Mouse (Mus musculus) G1E (cell line): ENCODE results near the gene Dok7. TPM values are rescaled to one million over a fixed set of nuclear protein-coding genes. Genes with fewer than 3 reads are reported as not detected.

Experiments used
- ATAC-seq: 2 replicates; pipeline ENCODE4 v1.8.0; 2016; ENCODE audit warnings: mild to moderate bottlenecking; ENCODE audit not compliant: insufficient number of reproducible peaks, poor library complexity, low FRiP score, severe bottlenecking; ENCODE audit errors: extremely low read depth
- DNase-seq: peaks from one replicate; pipeline ENCODE4 v3.0.0; 2012; ENCODE audit warnings: low spot score
- H3K27me3 ChIP-seq: 2 replicates; pipeline ENCODE4 v1.6.1; 2012; ENCODE audit warnings: mild to moderate bottlenecking, low read length, inconsistent platforms; ENCODE audit not compliant: insufficient read depth
- H3K36me3 ChIP-seq: replicated peaks from 2 replicates; pipeline ENCODE3; 2012; ENCODE audit warnings: mild to moderate bottlenecking, inconsistent platforms
- H3K4me1 ChIP-seq: 2 replicates; pipeline ENCODE4 v1.6.1; 2012; ENCODE audit warnings: low read depth, low read length, inconsistent platforms, mixed read lengths; ENCODE audit not compliant: insufficient read depth
- H3K4me3 ChIP-seq: 2 replicates; pipeline ENCODE4 v1.5.1; 2012; ENCODE audit warnings: low read depth, mild to moderate bottlenecking, inconsistent platforms, low read length, moderate library complexity, mixed read lengths
- H3K9me3 ChIP-seq: replicated peaks from 2 replicates; pipeline ENCODE4 v1.6.1; 2012; ENCODE audit warnings: inconsistent platforms
- CTCF ChIP-seq: IDR thresholded peaks from 2 replicates; pipeline ENCODE4 v1.5.1; 2012; ENCODE audit warnings: low read depth, low read length, inconsistent platforms, mixed read lengths
- GATA1 ChIP-seq: IDR thresholded peaks from 2 replicates; pipeline ENCODE4 v1.6.1; 2012; ENCODE audit warnings: borderline replicate concordance, low read length, inconsistent platforms, mixed read lengths
- GATA2 ChIP-seq: IDR thresholded peaks from 2 replicates; pipeline ENCODE4 v1.6.1; 2012; ENCODE audit warnings: low read depth, low read length, inconsistent platforms, borderline replicate concordance
- POLR2AphosphoS5 ChIP-seq: IDR thresholded peaks from 2 replicates; pipeline ENCODE4 v1.6.1; 2012; ENCODE audit warnings: low read depth, low read length, inconsistent platforms; ENCODE audit not compliant: insufficient replicate concordance
- TAL1 ChIP-seq: conservative IDR thresholded peaks from 2 replicates; pipeline ENCODE4 v1.6.1; 2012; ENCODE audit warnings: low read depth, low read length, inconsistent platforms, mixed read lengths
- polyA plus RNA-seq: library from polyadenylated mRNA; stranded (reverse); fragments of >175 nt; gene quantifications from 2 replicates; pipeline ENCODE4 v1.2.3, GENCODE M21; 2012
- total RNA-seq, 2 experiments: library from RNA; stranded (forward) in 1 of 2; stranded (reverse) in 1 of 2; fragments of 200-1000 nt in 1 of 2; fragments of >200 nt in 1 of 2; fragmentation: Nextera tagmentation in 1 of 2; gene quantifications; 2 replicates each; pipeline ENCODE4 v1.2.3; 2014 to 2017

Dok7 gene
- total and polyA plus RNA-seq, 3 experiments: not detected

DNA sequence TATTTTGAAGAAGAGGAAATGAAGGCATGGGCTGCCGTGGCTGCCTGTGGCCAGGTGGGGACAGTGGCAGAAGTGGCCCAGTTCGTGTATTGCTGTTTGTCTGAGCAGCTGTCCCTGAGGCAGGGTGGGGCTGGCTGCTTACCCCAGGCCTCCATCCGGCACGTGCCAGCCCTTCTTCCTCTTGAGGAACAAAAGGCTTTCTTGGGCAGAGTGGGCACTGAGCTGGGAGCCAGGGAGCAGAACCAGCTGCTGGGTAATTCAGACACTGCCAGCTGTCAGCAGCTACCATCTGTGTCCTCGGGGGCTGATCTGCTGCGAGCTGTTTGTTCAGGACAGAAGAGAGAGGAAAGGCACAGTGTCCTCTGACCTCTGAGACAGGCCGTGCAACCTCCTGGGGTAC is 14.4 kb downstream of the Dok7 start:
- DNase-seq (no peak), ATAC-seq (no peak)
- Histone ChIP-seq H3K9me3 (no peaks in the 10 kb centered on the region), H3K4me3 (no peak overlapping the region), H3K27me3 (peaks cover 38% of the 10 kb centered on the region; the same call in 1 of the 2 replicates), H3K36me3 (no peaks in the 10 kb centered on the region), H3K4me1 (no peaks in the 10 kb centered on the region)
- TF ChIP-seq CTCF (no peak), GATA1 (no peak), POLR2AphosphoS5 (no peak), TAL1 (no peak), GATA2 (no peak)

DNA sequence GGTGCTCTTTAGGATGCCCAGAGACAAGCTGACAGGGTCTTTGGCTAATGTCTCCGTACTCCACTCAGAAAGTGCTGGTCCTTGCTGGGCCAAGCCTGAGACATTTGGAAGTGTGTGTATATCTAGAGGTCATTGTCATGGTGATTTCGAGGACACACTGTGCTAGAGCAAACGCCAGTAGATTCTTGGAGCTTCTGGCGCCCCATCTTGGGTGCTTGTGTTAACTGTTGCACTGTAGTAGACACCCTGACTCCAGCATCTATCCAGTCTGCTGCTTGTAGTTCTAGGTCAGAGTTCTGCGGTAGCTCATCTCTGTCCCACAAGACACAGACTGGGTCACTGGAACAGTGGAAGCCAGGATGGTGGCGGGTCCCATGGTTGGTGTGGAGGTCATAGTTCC is 15.3 kb downstream of the Dok7 start:
- Histone ChIP-seq H3K9me3 (no peaks in the 10 kb centered on the region), H3K36me3 (no peaks in the 10 kb centered on the region), H3K4me3 (no peak overlapping the region), H3K4me1 (no peaks in the 10 kb centered on the region), H3K27me3 (peaks cover 34% of the 10 kb centered on the region; the same call in 1 of the 2 replicates)
- ATAC-seq: no peak
- no peak for TF ChIP-seq CTCF
- no peak for TF ChIP-seq GATA2
- TF ChIP-seq GATA1: no peak
- TF ChIP-seq TAL1: no peak
- TF ChIP-seq POLR2AphosphoS5: no peak
- DNase-seq: no peak

DNA sequence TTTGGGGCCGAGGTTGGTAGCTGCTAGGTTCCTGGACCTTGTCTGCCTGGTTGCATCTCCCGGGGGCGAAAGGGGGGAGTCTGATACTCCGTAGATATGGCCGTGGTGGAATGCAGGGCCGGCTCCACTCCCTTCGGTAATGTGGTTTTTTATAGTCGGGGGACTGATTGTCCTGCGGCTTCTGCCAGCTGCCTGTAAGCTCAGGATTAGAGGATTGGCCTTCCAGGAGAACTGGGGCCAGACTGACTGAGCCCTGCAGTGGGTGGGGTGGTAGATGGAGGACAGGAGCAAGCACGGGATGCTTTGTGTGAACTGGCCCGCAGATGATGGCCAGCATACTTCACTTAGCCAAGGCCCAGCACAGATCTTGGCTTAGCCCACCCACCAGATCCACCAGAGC is 16.7 kb downstream of the Dok7 start:
- Histone ChIP-seq H3K27me3 (peaks cover 34% of the 10 kb centered on the region; the same call in 1 of the 2 replicates), H3K36me3 (no peaks in the 10 kb centered on the region), H3K9me3 (no peaks in the 10 kb centered on the region), H3K4me1 (no peaks in the 10 kb centered on the region), H3K4me3 (no peak overlapping the region)
- no peak for TF ChIP-seq CTCF
- TF ChIP-seq GATA1: no peak
- TF ChIP-seq TAL1: no peak
- TF ChIP-seq POLR2AphosphoS5: no peak
- TF ChIP-seq GATA2: no peak
- DNase-seq: no peak
- ATAC-seq: no peak

DNA sequence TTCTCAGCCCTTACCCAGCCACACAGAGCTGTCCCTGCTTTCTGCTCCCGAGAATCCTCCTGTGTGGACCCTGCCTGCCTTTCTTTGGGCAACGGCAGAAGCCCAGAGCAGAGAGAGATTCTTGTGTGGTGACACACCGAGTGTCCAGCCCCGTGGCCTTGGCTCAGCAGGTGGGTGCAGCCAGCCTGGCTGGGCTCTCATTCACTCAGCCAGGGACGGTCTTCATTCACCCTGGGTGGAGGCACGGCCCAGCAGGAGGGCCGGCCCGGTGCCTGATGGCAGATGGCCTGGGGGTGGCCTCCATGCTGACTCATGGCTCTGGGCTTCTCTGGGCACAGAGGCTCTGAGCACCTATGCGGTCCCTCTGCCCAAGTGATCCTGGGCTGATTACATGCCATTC is 17.4 kb downstream of the Dok7 start:
- ATAC-seq: no peak
- H3K4me3 ChIP-seq: no peak overlapping the region
- TF ChIP-seq CTCF: no peak
- no peak for TF ChIP-seq POLR2AphosphoS5
- no peak for TF ChIP-seq GATA2
- TF ChIP-seq TAL1: no peak
- TF ChIP-seq GATA1: no peak
- no peak for DNase-seq
- peaks cover 31% of the 10 kb centered on the region; the same call in 1 of the 2 replicates for H3K27me3 ChIP-seq
- H3K36me3 ChIP-seq: no peaks in the 10 kb centered on the region
- no peaks in the 10 kb centered on the region for H3K4me1 ChIP-seq
- H3K9me3 ChIP-seq: no peaks in the 10 kb centered on the region

- ATAC-seq (no peak), DNase-seq (no peak)
- Histone ChIP-seq H3K4me1 (no peaks in the 10 kb centered on the region), H3K36me3 (no peaks in the 10 kb centered on the region), H3K9me3 (no peaks in the 10 kb centered on the region), H3K27me3 (peaks cover 15% of the 10 kb centered on the region; the same call in 1 of the 2 replicates), H3K4me3 (no peak overlapping the region)
- TF ChIP-seq GATA2 (no peak), POLR2AphosphoS5 (no peak), GATA1 (no peak), CTCF (no peak), TAL1 (no peak)
Observed at GRCm38 (mm10) chr5:35076369-35076768, 19.8 kb downstream of the Dok7 start.

DNA sequence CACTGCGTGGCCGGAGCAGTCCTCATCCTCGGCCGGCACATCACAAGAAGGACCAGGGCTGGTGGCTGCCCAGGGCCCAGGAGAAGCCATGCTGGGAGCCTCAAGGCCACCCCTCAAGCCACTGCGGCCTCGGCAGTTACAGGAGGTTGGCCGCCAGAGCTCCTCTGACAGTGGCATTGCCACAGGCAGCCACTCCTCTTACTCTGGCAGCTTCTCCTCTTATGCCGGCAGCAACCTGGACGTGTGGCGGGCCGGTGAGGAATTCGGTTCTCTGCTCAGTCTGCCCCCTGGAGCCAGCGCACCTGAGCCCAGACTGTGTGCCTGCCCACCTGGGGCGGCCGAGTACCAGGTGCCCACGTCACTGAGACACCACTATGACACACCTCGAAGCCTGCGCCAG is 22.5 kb downstream of the Dok7 start:
- H3K9me3 ChIP-seq: no peaks in the 10 kb centered on the region
- TF ChIP-seq GATA2 (no peak), GATA1 (no peak), TAL1 (no peak), CTCF (no peak), POLR2AphosphoS5 (no peak)
- no peak for DNase-seq
- H3K4me1 ChIP-seq: no peaks in the 10 kb centered on the region
- H3K27me3 ChIP-seq: peaks cover 20% of the 10 kb centered on the region
- H3K4me3 ChIP-seq: no peak overlapping the region
- no peaks in the 10 kb centered on the region for H3K36me3 ChIP-seq
- no peak for ATAC-seq
